Mouse (Mus musculus): Measurements from ENCODE around the gene 1700001O22Rik. TPM values are rescaled to one million over a fixed set of nuclear protein-coding genes. Genes with fewer than 3 reads are reported as not detected.

Gene 1700001O22Rik
- total RNA-seq (2015; ENCODE audit: low replicate concordance) = not detected in 2 replicates
- total RNA-seq (2017; ENCODE audit: low replicate concordance) = not detected in 2 replicates

- no peak for ATAC-seq (replicated peaks; ENCODE audit: low FRiP score, poor library complexity, severe bottlenecking)
Observed at GRCm38 (mm10) chr2:30803604-30804003, at the start of gene 1700001O22Rik. TSS of gene 1700001O22Rik (minus strand) at chr2:30803661.

GRCm38 (mm10) chr2:30852771-30853313, 49.4 kb upstream of the 1700001O22Rik start:
- no peak for ATAC-seq (replicated peaks; ENCODE audit: low FRiP score, poor library complexity, severe bottlenecking)

DNA sequence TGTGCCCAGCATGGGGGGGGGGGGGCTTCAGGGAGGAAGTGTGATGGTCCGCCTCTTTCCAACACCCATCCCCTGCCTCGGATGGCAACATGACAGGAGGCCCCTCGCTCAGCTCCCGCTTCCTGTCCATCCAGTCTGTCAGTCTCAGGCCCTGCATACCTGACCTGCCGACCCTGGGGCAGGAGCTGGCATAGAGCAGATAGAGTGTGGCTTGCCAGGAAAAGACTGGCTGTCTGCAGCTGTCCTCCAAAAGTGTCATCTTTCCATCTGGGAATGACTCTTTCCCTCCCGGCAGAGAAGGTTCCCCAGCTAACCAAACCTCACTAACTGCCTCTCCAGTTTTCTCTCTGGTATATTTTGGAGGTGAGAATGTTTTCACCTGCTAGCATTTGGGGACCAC, 47.1 kb upstream of the 1700001O22Rik start:
- no peak for ATAC-seq (replicated peaks; ENCODE audit: low FRiP score, poor library complexity, severe bottlenecking)

- no peak for ATAC-seq (replicated peaks; ENCODE audit: low FRiP score, poor library complexity, severe bottlenecking)
Observed at GRCm38 (mm10) chr2:30848184-30848583, 44.7 kb upstream of the 1700001O22Rik start.

- ATAC-seq (replicated peaks; ENCODE audit: low FRiP score, poor library complexity, severe bottlenecking) = no peak
Observed at GRCm38 (mm10) chr2:30846723-30847122, 43.3 kb upstream of the 1700001O22Rik start.

DNA sequence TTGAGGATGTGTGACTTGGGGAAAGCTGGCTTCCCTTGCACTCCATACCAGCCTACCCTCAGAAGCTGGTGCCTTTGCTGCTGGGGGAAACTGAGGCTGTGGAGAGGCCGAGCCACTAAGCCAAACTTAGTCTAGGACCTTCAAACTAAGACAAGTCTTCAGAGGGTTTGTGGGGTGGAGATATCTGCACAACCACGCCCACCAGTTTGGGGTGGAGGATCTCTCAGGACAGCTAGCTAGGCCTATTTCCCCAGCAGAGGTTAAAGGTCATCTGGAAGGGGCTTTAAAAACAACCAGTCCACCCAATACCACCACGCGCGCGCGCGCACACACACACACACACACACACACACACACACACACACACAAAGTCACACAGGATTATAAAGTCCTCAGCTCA, 42.8 kb upstream of the 1700001O22Rik start:
- no peak for ATAC-seq (replicated peaks; ENCODE audit: low FRiP score, poor library complexity, severe bottlenecking)

GRCm38 (mm10) chr2:30845152-30846070, 42.0 kb upstream of the 1700001O22Rik start:
- ATAC-seq (replicated peaks; ENCODE audit: low FRiP score, poor library complexity, severe bottlenecking) = no peak

DNA sequence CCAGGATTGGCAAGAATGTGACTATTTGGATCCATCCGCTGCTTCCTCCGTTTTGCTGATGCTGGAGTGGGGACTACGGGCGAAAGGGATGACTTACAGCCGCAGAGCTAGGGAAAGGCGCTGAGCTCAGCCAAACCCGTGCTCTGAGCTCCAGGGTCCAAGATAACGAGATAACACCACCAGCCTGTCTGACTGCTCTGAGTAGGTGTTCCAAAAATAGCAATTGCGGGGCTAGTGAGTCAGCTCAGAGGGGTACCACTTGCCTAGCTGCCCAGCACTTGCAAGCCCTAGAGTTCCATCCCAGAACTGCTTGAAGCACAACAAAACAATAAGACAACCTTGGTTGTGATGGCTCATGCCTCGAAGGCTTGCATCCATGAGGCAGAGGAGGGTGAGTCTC, 39.2 kb upstream of the 1700001O22Rik start:
- no peak for ATAC-seq (replicated peaks; ENCODE audit: low FRiP score, poor library complexity, severe bottlenecking)

GRCm38 (mm10) chr2:30836238-30836990, 33.0 kb upstream of the 1700001O22Rik start:
- no peak for ATAC-seq (replicated peaks; ENCODE audit: low FRiP score, poor library complexity, severe bottlenecking)

GRCm38 (mm10) chr2:30834373-30835022, 31.0 kb upstream of the 1700001O22Rik start, which contains the start of gene Prrx2:
TSS of gene Prrx2 (plus strand) at chr2:30834972.
- ATAC-seq (replicated peaks; ENCODE audit: low FRiP score, poor library complexity, severe bottlenecking) = no peak

DNA sequence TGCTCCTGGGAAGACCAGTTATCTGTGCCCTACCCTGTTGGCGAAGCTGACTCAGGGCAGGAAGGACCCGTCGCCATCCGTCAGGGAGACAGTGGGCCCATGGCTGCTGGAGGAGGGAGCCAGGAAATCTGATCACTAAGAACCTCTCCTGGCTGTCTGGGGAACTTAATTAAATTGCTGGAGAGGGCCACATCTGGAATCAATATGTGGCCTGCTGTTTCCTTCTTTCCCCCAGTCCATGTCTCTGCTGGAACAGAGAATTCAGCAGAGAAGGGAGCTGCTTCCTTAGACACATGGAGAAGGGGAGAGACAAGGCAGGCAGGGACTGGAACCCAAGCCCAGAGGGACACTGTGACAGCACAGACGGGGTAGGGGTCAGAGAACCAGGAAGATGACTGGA, 30.2 kb upstream of the 1700001O22Rik start:
- ATAC-seq (replicated peaks; ENCODE audit: low FRiP score, poor library complexity, severe bottlenecking) = no peak

- no peak for ATAC-seq (replicated peaks; ENCODE audit: low FRiP score, poor library complexity, severe bottlenecking)
Observed at GRCm38 (mm10) chr2:30830283-30830795, 26.9 kb upstream of the 1700001O22Rik start, which contains the start of gene Asb6. TSS of gene Asb6 (minus strand) at chr2:30830333.

- ATAC-seq (replicated peaks; ENCODE audit: low FRiP score, poor library complexity, severe bottlenecking) = peak; percentile 36
Observed at GRCm38 (mm10) chr2:30829315-30829714, 25.9 kb upstream of the 1700001O22Rik start.

- peak; percentile 79 for ATAC-seq (replicated peaks; ENCODE audit: low FRiP score, poor library complexity, severe bottlenecking)
Observed at GRCm38 (mm10) chr2:30827749-30828475, 24.5 kb upstream of the 1700001O22Rik start.

DNA sequence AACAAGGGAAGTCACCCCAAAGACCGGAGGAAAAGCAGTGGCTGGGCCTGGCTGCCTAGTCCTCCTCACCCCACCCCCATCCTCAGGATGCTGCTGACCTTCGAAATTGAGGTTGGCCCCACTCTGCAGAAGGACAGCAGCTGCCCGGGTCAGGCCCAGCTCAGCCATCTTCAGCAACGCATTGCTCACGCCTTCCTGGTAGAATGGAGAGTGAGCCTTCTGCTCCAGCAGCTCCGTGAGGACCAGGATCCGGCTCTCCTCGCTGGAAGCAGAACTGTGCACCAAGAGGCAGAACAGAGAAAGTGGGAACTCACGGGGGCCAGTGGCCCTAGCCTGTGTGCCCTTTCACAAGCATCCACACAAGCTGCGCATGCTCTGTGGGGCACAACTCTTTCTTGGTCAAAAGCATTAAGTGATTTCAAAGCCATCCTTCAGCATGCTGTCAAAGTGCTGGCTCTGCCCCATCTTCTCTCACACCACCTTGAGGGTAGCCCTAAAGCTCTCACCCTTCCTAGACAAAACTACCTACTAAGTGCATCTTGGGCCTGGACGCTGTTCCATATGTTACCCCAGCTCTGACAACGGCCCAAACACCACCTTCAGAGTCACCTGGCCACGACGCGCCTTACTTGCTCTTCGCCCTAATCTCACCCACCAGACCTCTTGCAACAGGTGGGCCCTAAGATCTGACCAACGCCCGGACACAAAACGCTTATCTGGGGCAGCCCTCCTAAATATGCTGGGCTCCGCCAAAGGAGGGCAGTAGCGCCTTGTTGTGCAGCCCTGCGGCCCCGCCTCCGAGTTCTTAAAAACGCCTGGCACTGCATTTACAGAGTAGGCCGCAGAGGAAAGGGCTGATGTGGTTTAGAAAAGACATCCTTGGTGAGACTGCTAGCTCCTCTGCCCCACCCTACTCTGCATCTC, 23.6 kb upstream of the 1700001O22Rik start:
- peak; percentile 75 for ATAC-seq (replicated peaks; ENCODE audit: low FRiP score, poor library complexity, severe bottlenecking)

GRCm38 (mm10) chr2:30823385-30824153, 20.1 kb upstream of the 1700001O22Rik start:
- ATAC-seq (replicated peaks; ENCODE audit: low FRiP score, poor library complexity, severe bottlenecking) = no peak

GRCm38 (mm10) chr2:30822460-30822859, 19.0 kb upstream of the 1700001O22Rik start:
- ATAC-seq (replicated peaks; ENCODE audit: low FRiP score, poor library complexity, severe bottlenecking) = no peak

Measured in erythroid progenitor cell, adult 5-6 weeks (primary cell).